Mouse (Mus musculus): ENCODE results near the gene Acmsd. TPM values are rescaled to one million over a fixed set of nuclear protein-coding genes. Genes with fewer than 3 reads are reported as not detected.

Gene Acmsd
- 0.06 and 0.24 TPM in 2 replicates for polyA plus RNA-seq (2012)

GRCm38 (mm10) chr1:127729096-127729495 is at the start of gene Acmsd:
Acmsd (plus strand) TSS chr1:127729413.
- TF ChIP-seq GATA1 (IDR thresholded peaks at IDR 0.05; ENCODE audit: low read length), result no peak

- TF ChIP-seq GATA1 (IDR thresholded peaks at IDR 0.05; ENCODE audit: low read length), result no peak
These were observed 49.6 kb upstream of the Acmsd start, which contains the start of gene Tmem163 for GRCm38 (mm10) chr1:127679498-127680133. Tmem163 (minus strand) TSS chr1:127679548.

DNA sequence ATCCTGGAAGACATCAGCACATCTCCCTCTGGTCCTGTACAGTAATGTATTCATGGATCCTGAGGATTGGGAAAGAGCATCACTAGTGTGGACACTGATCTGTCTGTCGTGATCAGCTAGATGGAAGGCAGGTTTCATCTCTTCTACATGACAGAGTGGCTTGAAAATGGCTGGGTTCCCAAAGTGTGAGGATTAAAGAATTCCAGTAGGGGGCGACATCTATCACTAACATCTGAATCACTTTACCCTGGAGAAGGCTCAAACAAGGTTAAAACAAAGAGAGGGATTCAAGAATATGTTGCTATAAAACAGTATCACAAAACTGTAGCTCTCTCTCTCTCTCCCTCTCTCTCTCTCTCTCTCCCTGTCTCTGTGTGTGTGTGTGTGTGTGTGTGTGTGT is 32.7 kb upstream of the Acmsd start:
- TF ChIP-seq GATA1 (IDR thresholded peaks at IDR 0.05; ENCODE audit: low read length), result no peak

DNA sequence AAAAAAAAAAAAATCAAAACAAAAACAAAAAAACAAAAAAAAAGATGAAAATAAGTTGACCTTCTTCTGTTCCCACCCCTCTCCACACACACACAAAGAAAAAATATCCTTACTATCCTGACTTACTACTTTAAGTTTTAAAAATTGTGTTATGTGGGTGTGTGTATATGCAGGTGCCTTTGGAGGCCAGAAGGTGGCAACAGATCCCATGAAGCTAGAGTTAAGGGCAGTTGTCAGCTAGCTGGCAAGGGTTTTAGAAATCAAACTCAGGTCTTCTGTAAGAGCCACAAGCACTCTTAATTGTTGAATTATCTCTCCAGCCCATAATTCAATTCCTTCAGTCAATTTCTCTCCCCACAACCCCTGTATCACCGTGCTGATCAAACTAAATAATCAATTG is 27.0 kb upstream of the Acmsd start:
- no peak for TF ChIP-seq GATA1 (IDR thresholded peaks at IDR 0.05; ENCODE audit: low read length)

DNA sequence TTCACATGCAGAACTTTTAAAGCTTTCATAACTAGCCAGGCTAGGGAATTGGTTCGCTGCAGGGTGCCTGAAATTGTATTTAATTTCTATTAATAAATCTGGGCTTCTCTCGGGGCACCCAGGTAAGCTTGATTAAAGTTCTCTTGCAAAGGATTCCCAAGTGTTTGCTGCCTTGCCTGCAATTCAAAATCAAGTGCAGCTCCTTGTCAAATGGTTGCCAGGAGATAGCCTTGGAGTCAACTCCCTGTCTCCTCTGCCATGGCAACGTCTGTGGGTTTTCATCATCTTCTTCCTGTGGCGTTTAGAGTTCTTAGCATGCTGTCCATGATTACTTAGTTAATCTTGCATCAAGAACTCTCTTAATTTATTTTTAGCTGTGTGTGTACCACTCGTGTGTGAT is 22.9 kb upstream of the Acmsd start:
- no peak for TF ChIP-seq GATA1 (IDR thresholded peaks at IDR 0.05; ENCODE audit: low read length)

DNA sequence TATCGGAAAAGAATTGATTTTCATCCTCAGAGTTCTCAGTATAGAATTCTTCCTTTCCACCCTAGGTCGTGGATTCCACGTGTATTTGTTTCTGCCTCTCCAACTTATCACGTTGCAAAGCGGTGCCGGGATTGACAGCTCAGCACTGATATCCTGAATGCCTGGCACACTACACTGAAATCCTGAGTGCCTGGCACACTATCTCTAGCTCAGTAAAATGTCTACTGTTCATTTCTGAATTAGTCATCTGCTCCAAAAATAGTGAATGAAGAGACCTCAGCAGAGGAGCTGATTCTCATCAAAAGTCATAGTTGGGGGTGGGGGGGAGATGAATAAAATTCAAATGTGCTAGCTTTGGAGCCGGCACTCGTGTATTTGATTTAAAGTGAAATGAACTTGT is 12.8 kb upstream of the Acmsd start:
- no peak for TF ChIP-seq GATA1 (IDR thresholded peaks at IDR 0.05; ENCODE audit: low read length)

- TF ChIP-seq GATA1 (IDR thresholded peaks at IDR 0.05; ENCODE audit: low read length), result no peak
These were observed 10.9 kb upstream of the Acmsd start for GRCm38 (mm10) chr1:127718290-127718689.

DNA sequence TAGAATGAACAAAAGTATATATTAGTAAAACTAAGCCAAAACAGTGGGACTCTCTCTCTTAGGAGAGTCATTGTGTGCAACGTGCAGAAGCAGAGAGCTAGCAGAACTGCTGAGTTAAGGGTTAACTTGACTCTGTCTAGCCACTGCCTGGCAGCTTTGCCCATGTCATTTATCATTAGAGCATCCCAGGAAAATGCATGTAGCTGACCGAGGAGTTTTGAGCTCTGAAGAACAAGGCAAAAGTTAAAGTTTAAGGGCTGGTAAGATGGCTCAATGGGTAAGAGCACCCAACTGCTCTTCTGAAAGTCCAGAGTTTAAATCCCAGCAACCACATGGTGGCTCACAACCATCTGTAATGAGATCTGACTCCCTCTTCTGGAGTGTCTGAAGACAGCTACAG is 5.6 kb upstream of the Acmsd start:
- no peak for TF ChIP-seq GATA1 (IDR thresholded peaks at IDR 0.05; ENCODE audit: low read length)

DNA sequence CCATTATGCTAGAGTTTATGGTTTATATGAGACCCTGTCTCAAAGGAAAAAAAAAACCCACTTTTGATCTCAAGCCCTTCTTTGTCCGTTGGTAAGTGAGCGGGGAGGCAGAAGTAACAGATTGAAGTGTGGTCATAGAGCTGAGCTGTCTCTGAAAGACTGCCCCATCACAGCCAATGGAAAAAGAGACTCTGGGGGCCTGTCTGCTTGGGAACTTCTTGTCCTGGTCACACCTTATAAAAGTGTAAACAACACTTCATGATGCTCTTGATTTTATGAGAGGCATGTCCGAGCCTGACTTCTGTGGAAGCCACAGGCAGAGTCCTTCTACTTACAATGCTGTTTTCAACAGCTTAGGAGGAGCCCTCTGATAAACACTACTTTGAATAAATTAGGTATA is 1.9 kb downstream of the Acmsd start:
- TF ChIP-seq GATA1 (IDR thresholded peaks at IDR 0.05; ENCODE audit: low read length), result no peak

DNA sequence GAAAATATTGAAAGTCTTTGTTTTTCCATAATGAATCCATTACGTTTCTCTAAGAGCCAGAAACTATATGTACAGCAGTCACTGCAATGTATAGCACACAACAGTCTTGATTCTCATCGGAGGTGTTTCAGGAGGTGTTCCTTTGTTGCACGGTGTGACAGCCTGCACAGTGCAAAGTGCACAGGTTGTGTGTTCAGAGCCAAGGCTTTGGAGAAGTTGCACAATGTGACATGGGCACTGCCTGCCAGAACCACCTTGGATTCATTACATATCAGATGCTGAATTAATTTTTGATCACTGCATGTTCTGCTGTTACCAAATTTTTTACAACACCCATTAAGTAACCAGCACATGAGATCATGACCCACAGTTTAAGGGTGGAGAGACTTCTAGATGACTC is 3.2 kb downstream of the Acmsd start:
- TF ChIP-seq GATA1 (IDR thresholded peaks at IDR 0.05; ENCODE audit: low read length), result no peak

GRCm38 (mm10) chr1:127732841-127733240 is 3.6 kb downstream of the Acmsd start:
- no peak for TF ChIP-seq GATA1 (IDR thresholded peaks at IDR 0.05; ENCODE audit: low read length)

DNA sequence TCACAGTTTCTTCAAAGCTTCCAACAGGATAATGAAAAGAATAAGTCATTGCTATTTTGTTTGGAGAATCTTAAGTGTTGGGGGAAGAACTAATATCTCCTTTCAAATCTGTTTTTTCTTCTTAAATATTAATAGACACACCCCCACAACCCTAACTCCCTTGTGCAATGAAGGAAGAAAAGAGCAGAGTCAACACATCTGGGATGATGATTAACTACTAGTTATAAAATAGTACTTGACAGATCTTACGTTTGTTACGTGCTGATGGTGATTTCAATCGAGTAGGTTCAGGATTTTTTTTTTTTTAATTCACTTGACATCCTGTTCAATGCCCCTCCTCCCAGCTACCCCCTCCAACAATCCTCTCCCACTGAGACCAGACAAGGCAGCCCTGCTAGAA is 6.1 kb downstream of the Acmsd start:
- TF ChIP-seq GATA1 (IDR thresholded peaks at IDR 0.05; ENCODE audit: low read length), result no peak

- no peak for TF ChIP-seq GATA1 (IDR thresholded peaks at IDR 0.05; ENCODE audit: low read length)
These were observed 21.3 kb downstream of the Acmsd start for GRCm38 (mm10) chr1:127750401-127751102.

GRCm38 (mm10) chr1:127755806-127756205 is 26.6 kb downstream of the Acmsd start:
- no peak for TF ChIP-seq GATA1 (IDR thresholded peaks at IDR 0.05; ENCODE audit: low read length)

- TF ChIP-seq GATA1 (IDR thresholded peaks at IDR 0.05; ENCODE audit: low read length), result peak; percentile 52
These were observed 27.3 kb downstream of the Acmsd start for GRCm38 (mm10) chr1:127756331-127757163.

GRCm38 (mm10) chr1:127765468-127765867 is 36.3 kb downstream of the Acmsd start:
- TF ChIP-seq GATA1 (IDR thresholded peaks at IDR 0.05; ENCODE audit: low read length), result no peak

Measured in G1E-ER4 (cell line).